Mouse (Mus musculus) lung, postnatal 25 days (tissue): ENCODE data around the gene Hist1h2bl.
"Not testable (repeated sequence)": the region's sequence is repeated elsewhere in the genome, so short reads cannot be mapped to it uniquely, and the experiment has no call there.

ENCODE experiments used
- DNase-seq: peaks from one replicate; pipeline ENCODE4 v3.0.0; 2022; ENCODE audit warnings: low spot score

Gene Hist1h2bl

GRCm38 (mm10) chr13:21722373-21722925 lies 6.5 kb upstream of the Hist1h2bl start:
- no peak for DNase-seq

DNA sequence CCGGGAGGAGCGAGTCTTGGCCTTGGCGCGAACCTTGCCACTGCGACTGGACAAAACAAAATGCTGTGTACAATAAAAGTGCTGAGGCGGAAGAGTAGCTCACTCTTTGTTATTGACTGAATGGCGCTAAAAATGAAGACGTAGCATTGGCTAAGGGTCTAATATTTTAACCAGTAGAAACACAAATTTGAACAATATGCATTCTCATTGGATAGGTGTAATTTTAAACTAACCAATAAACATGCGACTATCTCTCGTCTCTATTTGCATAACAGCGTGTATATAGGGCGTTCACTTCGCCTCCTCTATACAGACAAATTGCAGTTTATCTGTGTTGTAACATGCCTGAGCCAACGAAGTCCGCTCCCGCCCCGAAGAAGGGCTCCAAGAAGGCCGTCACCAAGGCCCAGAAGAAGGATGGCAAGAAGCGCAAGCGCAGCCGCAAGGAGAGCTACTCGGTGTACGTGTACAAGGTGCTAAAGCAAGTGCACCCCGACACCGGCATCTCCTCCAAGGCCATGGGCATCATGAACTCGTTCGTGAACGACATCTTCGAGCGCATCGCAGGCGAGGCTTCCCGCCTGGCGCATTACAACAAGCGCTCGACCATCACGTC lies 5.9 kb upstream of the Hist1h2bl start, which contains the start of gene Hist1h2bm:
Hist1h2bm (plus strand) TSS at position 288 of the 616 bp plus-strand sequence.
- peak; percentile 92 for DNase-seq

- DNase-seq = not testable (repeated sequence)
Measured at GRCm38 (mm10) chr13:21721107-21721756, 5.3 kb upstream of the Hist1h2bl start.

DNA sequence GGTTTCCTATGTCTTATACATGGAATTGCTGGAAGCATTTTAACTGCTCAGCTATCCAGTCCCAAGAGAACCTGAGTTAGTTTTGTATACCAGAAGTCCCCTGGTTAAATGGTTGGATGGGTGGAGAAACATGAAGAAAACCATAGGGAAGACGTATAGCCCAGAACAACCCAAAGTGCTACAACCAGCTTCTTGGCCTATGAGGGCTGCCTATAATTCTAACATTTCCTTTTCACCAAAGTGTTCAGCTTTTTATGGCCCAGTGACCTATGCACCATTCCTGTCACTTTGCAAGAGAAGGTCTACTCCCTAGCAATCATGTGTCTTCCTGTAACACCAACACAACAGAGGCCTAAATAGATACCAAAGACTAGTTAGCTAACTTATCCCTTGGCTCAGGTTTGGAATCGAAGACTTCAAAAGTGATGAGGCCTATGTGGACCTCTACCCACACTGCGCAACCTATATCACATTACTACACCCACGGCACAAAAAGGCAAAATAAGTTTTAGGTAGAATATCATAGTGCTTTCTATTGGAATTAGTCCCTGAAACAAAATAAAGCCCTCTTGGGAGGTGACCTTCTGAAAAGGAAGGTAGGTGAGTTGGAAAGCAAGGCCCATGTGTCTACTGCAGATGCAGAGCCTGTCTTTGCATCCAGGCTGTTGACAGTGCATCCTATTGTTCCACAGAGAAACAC lies 2.6 kb upstream of the Hist1h2bl start:
- no peak for DNase-seq

DNA sequence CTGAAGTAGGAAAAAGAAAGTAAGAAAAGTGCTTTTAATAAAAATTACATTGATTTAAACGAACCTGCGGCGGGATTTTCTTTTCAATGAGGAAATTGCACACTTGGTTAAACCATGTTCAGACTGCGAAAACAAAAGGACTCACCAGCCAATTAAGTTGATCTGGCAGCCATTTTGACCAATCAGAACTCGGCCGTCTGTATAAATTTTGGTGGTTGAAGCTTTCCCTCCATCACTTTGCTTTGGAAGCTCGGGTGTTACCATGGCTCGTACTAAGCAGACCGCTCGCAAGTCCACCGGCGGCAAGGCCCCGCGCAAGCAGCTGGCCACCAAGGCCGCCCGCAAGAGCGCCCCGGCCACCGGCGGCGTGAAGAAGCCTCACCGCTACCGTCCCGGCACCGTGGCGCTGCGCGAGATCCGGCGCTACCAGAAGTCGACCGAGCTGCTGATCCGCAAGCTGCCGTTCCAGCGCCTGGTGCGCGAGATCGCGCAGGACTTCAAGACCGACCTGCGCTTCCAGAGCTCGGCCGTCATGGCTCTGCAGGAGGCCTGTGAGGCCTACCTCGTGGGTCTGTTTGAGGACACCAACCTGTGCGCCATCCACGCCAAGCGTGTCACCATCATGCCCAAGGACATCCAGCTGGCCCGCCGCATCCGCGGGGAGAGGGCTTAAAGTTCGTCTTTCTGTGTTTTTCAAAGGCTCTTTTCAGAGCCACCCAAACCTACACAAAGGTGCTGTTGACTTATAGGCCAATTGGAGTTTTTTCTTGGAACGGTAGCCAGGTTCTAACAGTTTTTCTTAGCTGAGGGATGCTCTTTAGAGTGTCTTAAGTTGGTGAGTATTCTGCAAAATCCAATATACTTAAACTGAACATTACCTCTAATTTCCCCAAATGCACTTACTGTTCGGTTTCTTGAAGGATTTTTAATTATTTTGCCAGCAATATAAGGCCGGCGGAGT lies 1.7 kb upstream of the Hist1h2bl start, which contains the start of gene Hist1h3h:
Hist1h3h (plus strand) TSS at position 263 of the 961 bp plus-strand sequence.
- peak; percentile 90 for DNase-seq

DNA sequence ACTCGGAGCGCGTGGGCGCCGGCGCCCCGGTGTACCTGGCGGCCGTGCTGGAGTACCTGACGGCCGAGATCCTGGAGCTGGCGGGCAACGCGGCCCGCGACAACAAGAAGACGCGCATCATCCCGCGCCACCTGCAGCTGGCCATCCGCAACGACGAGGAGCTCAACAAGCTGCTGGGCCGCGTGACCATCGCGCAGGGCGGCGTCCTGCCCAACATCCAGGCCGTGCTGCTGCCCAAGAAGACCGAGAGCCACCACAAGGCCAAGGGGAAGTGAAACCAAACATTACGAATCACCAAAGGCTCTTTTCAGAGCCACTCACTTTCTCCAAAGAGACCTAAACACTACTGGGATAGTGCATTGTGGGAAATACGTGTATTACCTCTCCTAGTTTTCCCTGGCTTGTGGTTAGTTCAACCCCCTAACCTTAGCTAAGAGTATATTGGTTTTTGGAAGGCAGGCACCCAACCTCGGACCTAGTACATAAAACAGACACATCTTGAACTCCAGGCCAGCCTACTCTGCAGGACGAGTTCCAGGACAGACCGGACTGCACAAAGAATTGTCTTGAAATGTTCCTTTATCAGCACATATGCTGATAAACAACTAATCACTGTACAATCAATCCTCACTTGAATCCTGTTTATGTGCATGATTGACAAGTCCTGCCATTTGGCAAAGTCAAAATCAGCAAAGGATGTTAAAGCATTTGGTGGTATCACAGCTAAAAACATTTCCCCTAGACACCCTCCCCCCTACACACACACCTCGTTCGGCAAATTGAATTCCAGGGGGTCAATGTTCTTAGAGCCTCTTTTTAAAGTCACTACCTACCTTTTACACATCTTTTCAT lies 823 bp upstream of the Hist1h2bl start:
- DNase-seq = peak; percentile 31

GRCm38 (mm10) chr13:21715131-21715863 lies 646 bp downstream of the Hist1h2bl start:
- DNase-seq = no peak

DNA sequence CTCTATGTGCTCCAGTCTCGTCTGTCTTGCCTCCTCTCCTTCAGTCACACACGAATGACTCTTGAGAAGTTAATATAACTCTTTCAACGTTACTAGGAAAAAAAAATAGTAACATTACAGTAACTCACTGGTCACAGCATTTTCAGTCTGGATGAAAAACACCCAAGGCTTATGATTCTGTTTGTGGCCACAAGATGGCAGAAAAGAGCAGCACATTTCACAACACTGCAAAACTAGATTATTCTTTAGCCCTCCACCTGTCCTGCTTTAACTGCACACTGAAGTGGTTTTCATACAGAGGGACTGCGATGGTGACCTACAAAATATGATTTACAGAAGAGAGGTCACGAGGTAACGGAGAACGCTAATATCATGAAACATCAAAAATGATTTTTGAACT lies 1.2 kb downstream of the Hist1h2bl start:
- DNase-seq = peak; percentile 76

- DNase-seq = no peak
Measured at GRCm38 (mm10) chr13:21711698-21712097, 4.2 kb downstream of the Hist1h2bl start.

GRCm38 (mm10) chr13:21710821-21711525 lies 5.0 kb downstream of the Hist1h2bl start:
- DNase-seq = peak; percentile 80

GRCm38 (mm10) chr13:21710031-21710711 lies 5.8 kb downstream of the Hist1h2bl start:
- peak; percentile 91 for DNase-seq

GRCm38 (mm10) chr13:21706669-21707068 lies 9.3 kb downstream of the Hist1h2bl start:
- DNase-seq = no peak

GRCm38 (mm10) chr13:21697811-21698210 lies 18.1 kb downstream of the Hist1h2bl start, which contains the start of gene Olfr1359:
Gene Olfr1359 (plus strand): TSS chr13:21698111.
- DNase-seq = no peak

GRCm38 (mm10) chr13:21677305-21677704 lies 38.6 kb downstream of the Hist1h2bl start, which contains the start of gene Olfr1360:
Gene Olfr1360 (minus strand): TSS chr13:21677405.
- DNase-seq = no peak
